Mouse (Mus musculus): ENCODE results near the gene Zfp1.
"Not testable (repeated sequence)": the region's sequence is repeated elsewhere in the genome, so short reads cannot be mapped to it uniquely, and the experiment has no call there.

Gene Zfp1

DNA sequence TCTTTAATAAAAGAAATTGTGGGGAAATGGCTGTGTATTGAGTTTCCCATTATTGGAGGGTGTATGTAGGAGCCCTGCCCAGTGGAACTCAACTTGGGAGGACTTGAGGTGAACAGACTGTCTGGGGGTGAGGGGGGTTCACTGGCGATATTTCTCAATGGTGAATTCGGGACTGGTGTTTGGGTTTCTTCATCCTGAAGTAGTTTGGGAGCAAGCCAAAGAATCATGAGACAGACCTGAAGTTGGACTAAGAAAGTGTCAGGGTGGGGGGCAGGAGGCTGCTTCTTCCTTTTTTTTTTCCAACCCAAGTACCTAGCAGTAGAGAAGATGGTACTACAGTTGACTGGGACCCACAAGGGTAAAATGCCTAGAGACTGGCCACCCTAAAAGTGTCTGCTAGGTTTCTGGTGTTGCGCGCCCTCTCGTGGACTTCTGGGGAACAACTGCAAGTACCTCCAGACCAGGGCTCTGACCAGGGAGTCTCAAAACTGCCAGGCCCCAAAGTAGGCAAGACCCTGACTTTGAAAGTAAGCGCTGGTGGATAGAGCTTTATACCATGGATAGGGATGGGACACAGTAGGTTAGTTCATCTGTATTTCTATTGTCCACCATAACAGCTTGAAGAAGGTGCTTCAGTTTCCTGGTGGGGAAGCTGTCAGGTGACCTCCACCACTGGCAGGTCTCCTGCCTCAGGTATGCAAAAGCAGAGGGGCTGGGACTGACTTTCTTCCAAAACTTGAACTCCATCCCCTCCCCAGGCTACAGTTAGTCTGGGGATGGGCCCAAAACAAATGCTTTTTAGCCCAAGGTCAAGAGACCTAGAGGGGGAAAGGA, 17.3 kb upstream of the Zfp1 start:
- peak; percentile 67 for DNase-seq

GRCm38 (mm10) chr8:111626528-111626820, 16.7 kb upstream of the Zfp1 start:
- peak; percentile 67 for DNase-seq

DNA sequence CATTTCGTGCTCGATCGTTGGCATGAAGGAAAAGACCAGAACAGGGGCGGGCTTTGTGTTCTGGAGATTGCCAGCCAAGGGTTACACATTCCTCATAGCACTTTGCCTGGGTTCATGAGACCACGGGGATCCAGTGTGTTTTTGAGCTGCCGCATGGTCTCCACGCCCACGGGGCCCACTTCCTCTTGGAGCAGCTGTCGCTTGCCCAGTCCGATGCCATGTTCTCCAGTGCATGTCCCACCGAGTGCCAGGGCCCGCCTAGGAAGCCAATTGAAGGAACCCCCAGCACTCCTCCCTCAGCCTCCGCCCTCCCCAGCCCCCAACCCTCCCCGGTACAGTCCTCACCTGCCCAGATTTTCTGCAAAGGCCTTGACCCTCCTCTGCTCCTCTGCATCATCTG, 16.3 kb upstream of the Zfp1 start:
- peak; percentile 33 for DNase-seq

DNA sequence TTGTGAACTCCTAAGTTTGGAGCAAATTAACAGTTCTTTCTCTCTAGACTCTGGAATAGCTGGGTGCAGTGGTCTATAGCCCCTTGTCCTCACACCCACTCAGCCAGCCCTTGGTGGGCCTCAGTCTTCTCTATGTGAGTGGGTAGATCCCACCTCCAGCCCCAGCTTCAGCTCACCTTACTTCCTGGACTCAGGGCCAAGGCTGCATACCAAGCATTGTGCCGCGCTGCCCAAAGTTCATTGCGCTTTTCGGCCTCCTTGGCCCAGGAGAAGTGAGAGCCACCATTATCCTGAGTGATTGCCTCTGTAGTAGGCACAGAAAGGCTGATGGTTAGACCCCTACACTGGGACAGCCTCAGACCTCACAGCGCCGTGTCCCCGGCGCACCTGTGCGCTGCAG, 15.3 kb upstream of the Zfp1 start:
- DNase-seq = no peak

GRCm38 (mm10) chr8:111628401-111628800, 14.8 kb upstream of the Zfp1 start:
- DNase-seq = no peak

GRCm38 (mm10) chr8:111628894-111629501, 14.2 kb upstream of the Zfp1 start:
- DNase-seq = no peak

- DNase-seq = peak; percentile 68
Measured at GRCm38 (mm10) chr8:111630105-111630521, 13.1 kb upstream of the Zfp1 start, which contains the start of gene Ldhd. Gene Ldhd, minus strand, starts transcription at chr8:111630374.

DNA sequence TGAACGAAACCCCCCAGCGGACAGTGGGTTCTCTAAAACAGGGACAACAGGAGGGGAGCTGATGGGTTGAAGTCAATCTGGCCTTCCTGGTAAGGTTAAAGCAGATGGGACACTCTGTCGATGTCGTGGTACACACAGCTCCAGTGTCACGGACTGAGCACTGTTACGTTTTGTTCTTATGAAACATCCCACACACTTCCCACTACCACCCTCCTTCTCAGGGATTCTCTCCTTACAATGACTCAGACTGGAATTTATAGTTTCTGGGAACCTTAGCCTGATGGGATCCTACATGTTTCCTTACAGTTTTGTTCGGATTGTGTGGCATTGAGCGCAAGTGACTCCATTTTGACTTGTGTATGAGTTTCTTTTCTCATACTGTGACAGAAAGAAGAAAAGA, 11.6 kb upstream of the Zfp1 start:
- peak; percentile 55 for DNase-seq

DNA sequence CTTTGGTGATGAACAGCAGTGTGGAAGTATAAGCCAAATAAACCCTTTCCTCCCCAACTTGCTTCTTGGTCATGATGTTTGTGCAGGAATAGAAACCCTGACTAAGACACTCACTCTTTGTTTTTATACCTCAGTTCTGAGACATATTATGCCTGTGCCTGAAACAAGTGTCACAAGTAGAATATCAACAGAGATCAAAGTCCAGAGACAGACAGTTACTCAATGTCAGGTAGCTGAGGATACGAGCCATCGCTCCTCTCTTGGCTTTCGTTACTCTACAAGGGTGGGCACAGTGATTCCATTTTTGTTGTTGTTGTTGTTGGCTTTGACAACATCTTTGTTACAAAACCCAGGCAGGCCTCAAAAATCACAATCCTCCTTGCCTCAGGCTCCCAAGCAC, 10.2 kb upstream of the Zfp1 start:
- DNase-seq = no peak

GRCm38 (mm10) chr8:111638086-111638485, 5.1 kb upstream of the Zfp1 start:
- DNase-seq = no peak

- DNase-seq = no peak
Measured at GRCm38 (mm10) chr8:111641064-111641463, 2.1 kb upstream of the Zfp1 start.

DNA sequence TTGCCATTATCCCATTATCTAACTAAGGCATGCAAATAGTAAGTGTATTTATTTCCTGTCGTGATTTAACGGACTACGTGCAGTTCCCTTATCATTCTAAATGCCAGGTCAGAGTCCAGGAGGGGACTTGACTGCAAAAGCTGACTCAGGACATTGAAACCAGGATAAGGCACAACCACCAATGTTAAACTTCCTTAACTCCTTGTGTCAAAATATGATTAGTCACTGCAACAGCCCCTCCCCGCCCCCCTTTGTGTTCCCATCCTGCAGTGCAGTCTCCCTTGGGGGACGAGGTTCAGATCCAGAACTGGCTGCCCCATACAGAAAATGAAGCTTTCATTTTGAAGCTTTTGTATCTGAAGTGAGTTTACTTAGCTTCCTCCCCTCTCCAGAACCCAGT, 705 bp upstream of the Zfp1 start:
- no peak for DNase-seq

GRCm38 (mm10) chr8:111642939-111643263, 300 bp upstream of the Zfp1 start:
- no peak for DNase-seq

GRCm38 (mm10) chr8:111644286-111645051, 1.3 kb downstream of the Zfp1 start:
- DNase-seq = not testable (repeated sequence)

- DNase-seq = no peak
Measured at GRCm38 (mm10) chr8:111645715-111646114, 2.5 kb downstream of the Zfp1 start.

DNA sequence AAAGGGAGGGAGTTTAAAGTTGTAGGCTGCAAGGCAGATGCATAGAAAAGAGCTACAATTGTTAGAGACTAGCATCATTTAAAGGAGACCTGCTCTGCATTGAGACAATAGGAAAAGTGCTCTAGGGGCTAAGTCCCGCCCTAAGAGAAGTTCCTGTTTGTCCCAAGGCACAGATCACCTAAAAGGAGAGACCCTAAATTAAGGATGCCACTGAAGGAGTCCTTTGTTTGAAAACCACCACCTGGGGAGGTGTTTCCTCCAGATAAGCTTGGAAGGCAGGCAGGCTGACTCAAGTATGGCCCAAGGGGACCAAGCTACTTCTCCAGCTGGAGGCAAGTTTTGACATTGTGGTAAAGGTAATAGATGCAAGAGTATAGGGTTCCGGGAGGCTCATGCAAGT, 5.6 kb downstream of the Zfp1 start:
- DNase-seq = no peak

GRCm38 (mm10) chr8:111650651-111651050, 7.5 kb downstream of the Zfp1 start:
- no peak for DNase-seq

GRCm38 (mm10) chr8:111653524-111653923, 10.3 kb downstream of the Zfp1 start:
- no peak for DNase-seq

DNA sequence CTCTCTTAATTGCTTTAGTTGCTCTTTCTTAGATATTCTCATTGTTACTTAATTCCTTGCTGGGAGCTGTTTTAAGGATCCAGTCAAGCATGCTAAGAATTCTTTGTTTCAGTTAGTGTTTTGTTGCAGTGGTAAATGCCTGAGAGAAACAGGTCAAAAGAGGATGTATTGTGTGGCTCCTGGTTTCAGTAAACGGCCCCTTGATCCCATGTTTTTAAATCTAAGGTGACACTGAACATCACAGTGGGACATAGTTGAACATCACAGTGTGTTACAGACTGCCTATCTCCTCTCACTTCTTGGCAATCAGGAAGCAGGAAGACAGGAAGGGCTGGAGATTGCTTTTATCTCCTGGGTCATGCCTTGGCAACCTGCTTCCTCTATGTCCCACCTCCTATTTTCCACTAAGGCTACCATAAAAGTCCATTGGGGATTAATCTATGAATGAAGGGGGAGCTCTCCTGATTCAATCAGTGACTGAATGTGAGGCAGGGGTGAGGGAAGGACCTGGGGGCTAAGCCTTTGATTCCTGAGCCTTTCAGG, 14.2 kb downstream of the Zfp1 start:
- DNase-seq = no peak

DNA sequence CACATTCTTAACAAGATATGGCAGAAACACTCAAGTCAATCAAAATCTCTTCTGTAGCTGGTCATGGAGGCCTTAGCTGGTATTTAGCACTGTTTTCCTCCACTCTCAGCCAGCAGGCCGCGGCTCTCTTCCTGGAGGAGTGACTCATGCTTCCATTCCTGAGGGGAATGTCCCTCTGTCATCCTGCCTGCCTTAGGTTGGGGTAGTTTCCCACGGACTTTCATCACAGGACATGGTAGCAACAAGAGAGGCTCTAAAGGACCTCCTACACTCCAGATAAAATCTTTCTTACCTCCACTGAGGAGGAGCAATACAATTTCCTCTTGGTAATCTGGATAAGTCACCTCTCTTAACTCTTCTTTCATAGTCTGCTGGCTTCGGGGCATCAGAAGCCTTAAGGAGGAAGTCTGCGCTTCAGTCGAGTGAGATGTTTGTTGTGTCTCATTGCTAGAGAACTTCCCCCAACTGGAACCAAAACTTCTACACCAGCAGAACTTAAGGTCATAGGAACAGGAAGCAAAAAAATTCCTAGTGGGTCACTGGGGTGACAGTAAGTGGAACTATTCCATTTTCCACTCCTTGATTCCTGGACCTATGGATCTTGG, 15.7 kb downstream of the Zfp1 start:
- DNase-seq = no peak

DNA sequence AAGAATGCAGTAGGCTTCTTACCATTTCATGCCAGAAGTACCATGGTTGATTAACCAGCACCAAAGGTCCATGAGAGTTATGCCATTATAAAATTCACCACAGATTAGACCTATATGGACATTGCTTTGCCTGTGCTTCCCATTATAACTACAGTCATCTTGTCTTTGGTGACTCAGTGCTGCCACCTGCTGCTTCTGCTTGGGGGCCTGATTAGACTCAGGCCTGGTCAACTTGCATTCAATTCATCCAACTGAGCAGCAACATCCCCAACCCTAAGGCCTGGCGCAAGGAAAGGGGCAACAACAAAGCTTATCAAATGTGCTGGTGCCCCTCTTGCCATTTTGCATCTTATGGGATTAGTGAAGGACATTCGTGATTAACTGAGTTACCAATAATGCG, 19.3 kb downstream of the Zfp1 start:
- DNase-seq = peak; percentile 77

DNA sequence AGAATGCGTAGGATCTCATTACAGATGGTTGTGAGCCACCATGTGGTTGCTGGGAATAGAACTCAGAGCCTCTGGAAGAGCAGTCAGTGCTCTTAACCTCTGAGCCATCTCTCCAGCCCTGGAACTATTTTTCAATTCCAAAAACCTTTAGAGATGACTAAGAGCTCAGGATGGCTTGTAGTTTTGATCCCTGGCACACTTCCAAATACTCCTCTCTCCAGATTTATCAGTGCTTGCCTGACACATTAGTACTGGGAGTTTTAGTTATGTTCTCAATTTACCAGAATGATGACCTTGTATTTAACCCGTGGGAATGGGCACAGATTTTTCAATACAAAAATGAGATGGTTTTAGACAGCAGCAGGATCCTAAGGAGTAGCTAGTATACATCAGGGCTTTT, 23.6 kb downstream of the Zfp1 start:
- no peak for DNase-seq

GRCm38 (mm10) chr8:111676237-111676636, 33.0 kb downstream of the Zfp1 start:
- no peak for DNase-seq

All from right cerebral cortex, adult 18-20 months (tissue).